Mouse (Mus musculus) myocyte (in vitro differentiated cells): Measurements from ENCODE around the gene Gfy.

Experiments used
- MAX ChIP-seq: IDR thresholded peaks from one replicate; pipeline ENCODE4 v1.6.1; 2011; ENCODE audit warnings: low read depth, mild to moderate bottlenecking, control low read depth
- MYOD1 ChIP-seq, 3 experiments: IDR thresholded peaks; one replicate each; pipeline ENCODE4 v1.6.1; 2011; ENCODE audit warnings: control low read depth in 2 of 3, low read depth in 2 of 3, mild to moderate bottlenecking in 2 of 3, moderate library complexity in 1 of 3; ENCODE audit not compliant: insufficient read length in 2 of 3, control insufficient read depth in 1 of 3
- MYOG ChIP-seq, 3 experiments: IDR thresholded peaks; one replicate each; pipeline ENCODE4 v1.6.1; 2011; ENCODE audit warnings: control low read depth in 2 of 3, low read depth in 2 of 3, mild to moderate bottlenecking in 2 of 3; ENCODE audit not compliant: insufficient read length in 2 of 3, control insufficient read depth in 1 of 3, insufficient read depth in 1 of 3
- POLR2A ChIP-seq: IDR thresholded peaks from one replicate; pipeline ENCODE4 v1.6.1; 2011; ENCODE audit warnings: low read depth, mild to moderate bottlenecking, control low read depth, moderate library complexity; ENCODE audit not compliant: insufficient read length
- POLR2AphosphoS2 ChIP-seq: IDR thresholded peaks from one replicate; pipeline ENCODE4 v1.6.1; 2011; ENCODE audit warnings: low read depth, control low read depth; ENCODE audit not compliant: insufficient read length
- REST ChIP-seq: IDR thresholded peaks from one replicate; pipeline ENCODE4 v1.6.1; 2011; ENCODE audit warnings: mild to moderate bottlenecking, control low read depth, moderate library complexity; ENCODE audit not compliant: insufficient read depth, insufficient read length
- TCF12 ChIP-seq: IDR thresholded peaks from one replicate; pipeline ENCODE4 v1.6.1; 2011; ENCODE audit warnings: mild to moderate bottlenecking, control low read depth; ENCODE audit not compliant: poor library complexity, insufficient read depth, severe bottlenecking
- TCF3 ChIP-seq: IDR thresholded peaks from one replicate; pipeline ENCODE4 v1.6.1; 2011; ENCODE audit warnings: low read depth, control low read depth; ENCODE audit not compliant: insufficient read length

GRCm38 (mm10) chr7:45162551-45162950 is 16.8 kb downstream of the Gfy start:
- no peak for TF ChIP-seq POLR2AphosphoS2
- TF ChIP-seq POLR2A, result no peak
- TF ChIP-seq MAX, result no peak
- no peak for TF ChIP-seq MYOD1 (IDR thresholded peaks at IDR 0.05; ENCODE audit: control insufficient read depth in 1 of 3, insufficient read length in 2 of 3, low read depth in 2 of 3)
- TF ChIP-seq MYOG (IDR thresholded peaks at IDR 0.05; ENCODE audit: control insufficient read depth in 1 of 3, insufficient read depth in 1 of 3, insufficient read length in 2 of 3, low read depth in 2 of 3), result no peak
- no peak for TF ChIP-seq REST
- no peak for TF ChIP-seq TCF3
- TF ChIP-seq TCF12, result no peak
